ENCODE assay signal across 8 mouse cellular contexts in the genomic region with DNA sequence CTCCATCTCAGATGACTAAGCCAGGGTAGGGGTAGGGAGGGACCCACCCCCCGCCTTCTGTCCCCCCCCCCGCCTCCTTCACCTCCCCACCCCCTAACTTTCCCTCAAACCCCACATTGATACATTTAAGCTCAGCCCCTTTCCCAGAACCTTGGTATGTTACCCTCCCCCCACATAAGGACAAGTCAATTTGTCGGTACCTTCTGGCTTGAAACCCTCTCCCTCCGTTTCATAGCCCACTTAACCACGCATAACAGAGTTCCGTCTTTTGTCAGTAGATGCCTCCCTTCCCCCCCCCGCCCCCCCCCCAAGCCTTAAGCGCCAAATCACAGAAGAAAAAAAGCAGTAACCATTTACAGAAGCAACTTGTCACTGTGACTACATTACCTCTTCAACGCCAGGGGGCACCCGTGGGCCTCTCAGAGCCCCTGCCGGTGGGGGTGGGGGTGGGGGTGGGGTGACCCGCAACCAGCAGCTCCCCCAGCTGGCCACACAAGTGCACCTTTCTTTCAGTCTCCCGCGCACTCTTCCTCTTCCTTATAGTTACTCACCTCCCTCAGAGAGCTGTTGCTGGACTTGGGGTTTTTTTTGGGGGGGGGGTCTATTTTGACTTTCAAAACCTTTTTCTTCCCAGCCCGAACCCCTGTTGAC. TPM values are rescaled to one million over a fixed set of nuclear protein-coding genes. Genes with fewer than 3 reads are reported as not detected.
A peak's percentile ranks its signal among the peaks of the same experiment; 100 is the strongest.
DNase-seq lines count a peak whose midpoint lies in the region; ATAC-seq lines count a peak whose summit lies in the region.

No protein-coding gene starts in this region.

- 5% methylated on average over 8 of the region's 15 CpGs for WGBS in limb, embryonic 13.5 days
- WGBS in midbrain, embryonic 13.5 days: 22% methylated on average over 12 of the region's 15 CpGs
- 15% methylated on average over 12 of the region's 15 CpGs for WGBS in stomach, embryonic 16.5 days

- DNase-seq in layer of hippocampus, adult 11-12 months (ENCODE audit: low spot score): peak; percentile 40
- no peak for DNase-seq in layer of hippocampus, adult 9-10 months (ENCODE audit: low spot score)
- peak; percentile 70 for DNase-seq in adrenal gland, postnatal 25 days

- H3K9ac ChIP-seq in limb, embryonic 13.5 days: no peak overlapping the region
- H3K9ac ChIP-seq in midbrain, embryonic 13.5 days (replicated peaks): no peak overlapping the region
- H3K9ac ChIP-seq in stomach, embryonic 16.5 days (ENCODE audit: low read length): no peak overlapping the region

- H3K9me3 ChIP-seq in limb, embryonic 13.5 days: peaks cover 4% of the 10 kb centered on the region; the same call in 1 of the 2 replicates
- H3K9me3 ChIP-seq in midbrain, embryonic 13.5 days: peaks cover 3% of the 10 kb centered on the region
- no peaks in the 10 kb centered on the region for H3K9me3 ChIP-seq in stomach, embryonic 16.5 days (replicated peaks; ENCODE audit: control insufficient read depth, low read length)

- H3K4me3 ChIP-seq in limb, embryonic 13.5 days: peak overlapping the region; percentile 46
- no peak overlapping the region for H3K4me3 ChIP-seq in midbrain, embryonic 13.5 days (replicated peaks)
- peak overlapping the region; percentile 50 for H3K4me3 ChIP-seq in stomach, embryonic 16.5 days (replicated peaks; ENCODE audit: low read length)

- H3K27me3 ChIP-seq in limb, embryonic 13.5 days: no peaks in the 10 kb centered on the region
- H3K27me3 ChIP-seq in midbrain, embryonic 13.5 days: no peaks in the 10 kb centered on the region
- H3K27me3 ChIP-seq in stomach, embryonic 16.5 days (ENCODE audit: control insufficient read depth, insufficient read depth, low read length): no peaks in the 10 kb centered on the region

- peak overlapping the region; percentile 70 for H3K4me2 ChIP-seq in limb, embryonic 13.5 days (replicated peaks)
- peak overlapping the region; percentile 68 for H3K4me2 ChIP-seq in midbrain, embryonic 13.5 days (replicated peaks)
- peak overlapping the region; percentile 65 for H3K4me2 ChIP-seq in stomach, embryonic 16.5 days (ENCODE audit: low read depth, low read length)

- H3K27ac ChIP-seq in limb, embryonic 13.5 days: no peak overlapping the region
- no peak overlapping the region for H3K27ac ChIP-seq in midbrain, embryonic 13.5 days
- H3K27ac ChIP-seq in stomach, embryonic 16.5 days (ENCODE audit: low read length): no peak overlapping the region

- no peaks in the 10 kb centered on the region for H3K4me1 ChIP-seq in limb, embryonic 13.5 days
- no peaks in the 10 kb centered on the region for H3K4me1 ChIP-seq in midbrain, embryonic 13.5 days (replicated peaks)
- H3K4me1 ChIP-seq in stomach, embryonic 16.5 days (ENCODE audit: control insufficient read depth, insufficient read depth, low read length): no peaks in the 10 kb centered on the region

- H3K36me3 ChIP-seq in limb, embryonic 13.5 days: no peaks in the 10 kb centered on the region
- no peaks in the 10 kb centered on the region for H3K36me3 ChIP-seq in midbrain, embryonic 13.5 days
- no peaks in the 10 kb centered on the region for H3K36me3 ChIP-seq in stomach, embryonic 16.5 days (ENCODE audit: control insufficient read depth, insufficient read depth, low read length)

- 0 out of 2 replicates have a peak, but pooled peaks have one; percentile 42 for ATAC-seq in erythroid progenitor cell, adult 5-6 weeks (replicated peaks; ENCODE audit: low FRiP score, poor library complexity, severe bottlenecking)
- ATAC-seq in hematopoietic stem cell, adult 5-6 weeks (replicated peaks in 1 of 2; ENCODE audit: insufficient read depth in 1 of 2, low FRiP score in 2 of 2, low TSS enrichment in 1 of 2, low read depth in 1 of 2, poor library complexity in 2 of 2, severe bottlenecking in 2 of 2): peak; percentile 78 to 87
- peak; percentile 78 for ATAC-seq in limb, embryonic 13.5 days (ENCODE audit: low FRiP score, low read depth)
- peak; percentile 75 for ATAC-seq in midbrain, embryonic 13.5 days
- ATAC-seq in stomach, embryonic 16.5 days (ENCODE audit: insufficient read depth, low FRiP score): peak; percentile 70; the same call in 1 of the 2 replicates

RNA-seq across cellular contexts. Expression of a gene that starts 7.9 kb away (rescaled TPM):
- 34.8 and 36.7 TPM in 2 replicates for total RNA-seq in adrenal gland, postnatal 25 days (2021)
- total RNA-seq in erythroid progenitor cell, adult 5-6 weeks (2015; ENCODE audit: low replicate concordance): 10.1 and 15.1 TPM in 2 replicates
- total RNA-seq in erythroid progenitor cell, adult 5-6 weeks (2017; ENCODE audit: low replicate concordance): 3.2 and 10.7 TPM in 2 replicates
- total RNA-seq in hematopoietic stem cell, adult 5-6 weeks (2017): 28.4 and 29.6 TPM in 2 replicates
- polyA plus RNA-seq in limb, embryonic 13.5 days (2015; fragmentation: Nextera tagmentation; extraction: Ambion mirVana): 3.5 and 3.6 TPM in 2 replicates
- polyA plus RNA-seq in midbrain, embryonic 13.5 days (2015; fragmentation: Nextera tagmentation; extraction: Ambion mirVana): 6.0 and 6.6 TPM in 2 replicates
- polyA plus RNA-seq in stomach, embryonic 16.5 days (2015; fragmentation: Nextera tagmentation; extraction: Ambion mirVana): 2.8 and 2.9 TPM in 2 replicates
